Mouse (Mus musculus): ENCODE results near the gene Tle3.

Gene Tle3

GRCm38 (mm10) chr9:61398160-61398559 lies 26.0 kb downstream of the Tle3 start:
- DNase-seq, result no peak

- no peak for DNase-seq
Observed at GRCm38 (mm10) chr9:61400132-61400531, 28.0 kb downstream of the Tle3 start.

- no peak for DNase-seq
Observed at GRCm38 (mm10) chr9:61401664-61402063, 29.5 kb downstream of the Tle3 start.

GRCm38 (mm10) chr9:61402268-61402667 lies 30.1 kb downstream of the Tle3 start:
- no peak for DNase-seq

- DNase-seq, result no peak
Observed at GRCm38 (mm10) chr9:61402716-61403115, 30.6 kb downstream of the Tle3 start.

GRCm38 (mm10) chr9:61403866-61404614 lies 31.9 kb downstream of the Tle3 start:
- DNase-seq, result no peak

- no peak for DNase-seq
Observed at GRCm38 (mm10) chr9:61404615-61404980, 32.4 kb downstream of the Tle3 start.

- DNase-seq, result peak; percentile 66
Observed at GRCm38 (mm10) chr9:61404998-61405621, 32.9 kb downstream of the Tle3 start.

- no peak for DNase-seq
Observed at GRCm38 (mm10) chr9:61406343-61406742, 34.2 kb downstream of the Tle3 start.

GRCm38 (mm10) chr9:61409046-61409445 lies 36.9 kb downstream of the Tle3 start:
- DNase-seq, result no peak

GRCm38 (mm10) chr9:61413665-61414456 lies 41.7 kb downstream of the Tle3 start:
- no peak for DNase-seq

- no peak for DNase-seq
Observed at GRCm38 (mm10) chr9:61416571-61416970, 44.4 kb downstream of the Tle3 start.

GRCm38 (mm10) chr9:61421626-61422025 lies 49.5 kb downstream of the Tle3 start:
- no peak for DNase-seq

- DNase-seq, result no peak
Observed at GRCm38 (mm10) chr9:61424245-61424644, 52.1 kb downstream of the Tle3 start.

- no peak for DNase-seq
Observed at GRCm38 (mm10) chr9:61426493-61426892, 54.3 kb downstream of the Tle3 start.

- DNase-seq, result no peak
Observed at GRCm38 (mm10) chr9:61427051-61427450, 54.9 kb downstream of the Tle3 start.

GRCm38 (mm10) chr9:61427901-61428300 lies 55.7 kb downstream of the Tle3 start:
- DNase-seq, result no peak

- no peak for DNase-seq
Observed at GRCm38 (mm10) chr9:61431830-61432229, 59.7 kb downstream of the Tle3 start.

- no peak for DNase-seq
Observed at GRCm38 (mm10) chr9:61433206-61433605, 61.0 kb downstream of the Tle3 start.

- DNase-seq, result no peak
Observed at GRCm38 (mm10) chr9:61434062-61434461, 61.9 kb downstream of the Tle3 start.

GRCm38 (mm10) chr9:61435191-61435989 lies 63.2 kb downstream of the Tle3 start:
- DNase-seq, result peak; percentile 43

- DNase-seq, result no peak
Observed at GRCm38 (mm10) chr9:61436104-61436503, 63.9 kb downstream of the Tle3 start.

- no peak for DNase-seq
Observed at GRCm38 (mm10) chr9:61436761-61437160, 64.6 kb downstream of the Tle3 start.
